Mouse (Mus musculus): ENCODE results near the gene Ncf2.

- TF ChIP-seq CTCF (IDR thresholded peaks at IDR 0.05; ENCODE audit: borderline replicate concordance, insufficient read depth, low read depth, low read length), result no peak
- TF ChIP-seq POLR2A (IDR thresholded peaks at IDR 0.05; ENCODE audit: borderline replicate concordance, insufficient read depth, low read length), result no peak
Observed at GRCm38 (mm10) chr1:152844634-152845033, 44.6 kb downstream of the Ncf2 start.
